Mouse (Mus musculus) lung, postnatal 0 days (tissue): ENCODE results near the gene Rps6.

Source experiments
- CTCF ChIP-seq: IDR thresholded peaks from 2 replicates; pipeline ENCODE4 v1.5.1; 2016; ENCODE audit warnings: antibody characterized with exemption, mild to moderate bottlenecking
- EP300 ChIP-seq: IDR thresholded peaks from 2 replicates; pipeline ENCODE4 v1.6.1; 2016; ENCODE audit warnings: antibody characterized with exemption, mild to moderate bottlenecking, control low read depth

- TF ChIP-seq CTCF, result no peak
- no peak for TF ChIP-seq EP300
Observed at GRCm38 (mm10) chr4:86871988-86872387, 14.8 kb upstream of the Rps6 start.
